Mouse (Mus musculus): ENCODE measurements at regions not wholly inside any gene's neighbourhood (a gene's known extent, or its start where the extent isn't known, plus 50 kb on each side); places are given as distances from the start of the nearest gene placed in this dataset.

DNA sequence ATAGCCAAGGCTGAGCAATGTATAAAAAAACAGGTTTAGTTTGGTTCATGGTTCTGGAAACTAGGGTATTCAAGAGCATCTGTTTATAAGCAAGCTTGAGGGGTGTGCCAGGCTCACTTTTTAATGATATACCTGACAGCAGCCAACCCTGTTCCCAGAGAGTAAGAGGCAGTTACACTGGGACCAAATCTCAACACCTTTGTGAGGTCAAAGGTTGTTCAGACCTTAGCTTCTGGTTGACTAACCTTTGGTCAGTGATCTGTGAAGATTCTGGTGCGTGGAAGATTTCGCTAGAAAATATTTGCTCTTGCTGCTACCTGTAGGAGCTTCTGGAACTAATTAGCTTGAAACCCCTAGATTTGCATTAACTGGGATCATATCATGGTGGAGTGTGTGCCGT is 140.8 kb downstream of the Bod1 start:
- Histone ChIP-seq H3K4me1 (ENCODE audit: control insufficient read depth, insufficient read depth, low read length) (peaks cover 3% of the 10 kb centered on the region; the same call in 1 of the 2 replicates), H3K27me3 (replicated peaks; ENCODE audit: control insufficient read depth, insufficient read depth, low read length) (no peaks in the 10 kb centered on the region), H3K4me3 (ENCODE audit: insufficient read depth, low read depth, low read length) (no peak overlapping the region), H3K36me3 (ENCODE audit: control insufficient read depth, insufficient read depth, low read length) (no peaks in the 10 kb centered on the region), H3K27ac (ENCODE audit: insufficient read depth, low read depth, low read length) (no peak overlapping the region)
- TF ChIP-seq CTCF (conservative IDR thresholded peaks at IDR 0.05; ENCODE audit: insufficient read depth, insufficient read length, low read depth, low read length) (no peak), POLR2A (IDR thresholded peaks at IDR 0.05; ENCODE audit: low read depth, low read length) (no peak)
- WGBS, result 43% methylated on average over 3 of the region's 3 CpGs
- peak; percentile 79 for DNase-seq

DNA sequence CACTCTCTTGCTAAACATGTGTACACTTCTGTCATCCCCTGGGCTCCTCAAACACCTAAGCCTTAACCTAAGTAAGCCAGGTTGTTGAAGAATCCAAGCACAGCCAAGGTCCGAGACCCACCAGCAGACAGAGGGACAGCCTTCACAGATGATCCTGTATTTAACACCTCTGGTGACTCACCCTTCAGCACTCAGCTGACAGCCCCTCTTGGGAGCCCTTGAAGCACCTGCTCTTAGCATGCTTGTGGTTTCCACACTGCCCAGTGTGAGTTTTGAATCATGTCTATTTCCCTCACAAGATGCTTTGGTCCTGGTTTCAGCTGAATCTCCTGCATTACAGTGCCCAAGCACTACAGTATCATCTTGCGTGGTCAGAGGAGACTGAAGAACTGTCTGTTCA is 142.0 kb downstream of the Bod1 start:
- peaks cover 3% of the 10 kb centered on the region; the same call in 1 of the 2 replicates for H3K4me1 ChIP-seq (ENCODE audit: control insufficient read depth, insufficient read depth, low read length)
- no peak overlapping the region for H3K4me3 ChIP-seq (ENCODE audit: insufficient read depth, low read depth, low read length)
- 89% methylated on average over 2 of the region's 2 CpGs for WGBS
- H3K27ac ChIP-seq (ENCODE audit: insufficient read depth, low read depth, low read length), result no peak overlapping the region
- no peaks in the 10 kb centered on the region for H3K36me3 ChIP-seq (ENCODE audit: control insufficient read depth, insufficient read depth, low read length)
- TF ChIP-seq POLR2A (IDR thresholded peaks at IDR 0.05; ENCODE audit: low read depth, low read length) (no peak), CTCF (conservative IDR thresholded peaks at IDR 0.05; ENCODE audit: insufficient read depth, insufficient read length, low read depth, low read length) (no peak)
- DNase-seq, result no peak
- H3K27me3 ChIP-seq (replicated peaks; ENCODE audit: control insufficient read depth, insufficient read depth, low read length), result no peaks in the 10 kb centered on the region

DNA sequence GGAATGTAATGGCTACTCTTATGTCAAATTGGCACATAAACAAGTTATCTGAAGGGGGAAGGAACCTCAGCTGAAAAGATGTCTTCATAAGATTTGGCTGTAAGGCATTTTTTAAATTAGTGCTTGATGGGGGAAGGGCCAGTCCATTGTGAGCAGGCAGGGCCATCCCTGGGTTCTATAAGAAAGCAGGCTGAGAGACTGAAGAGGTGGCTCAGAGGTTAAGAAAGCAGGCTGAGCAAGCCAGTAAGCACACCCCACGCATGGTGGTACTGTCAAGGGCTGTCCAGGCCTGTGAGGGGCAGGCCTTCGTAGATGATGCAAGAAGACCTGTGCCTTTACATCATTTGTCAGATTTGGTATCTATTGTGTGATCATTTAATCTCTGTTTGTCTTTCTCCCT is 147.0 kb downstream of the Bod1 start:
- Histone ChIP-seq H3K4me1 (ENCODE audit: control insufficient read depth, insufficient read depth, low read length) (no peaks in the 10 kb centered on the region), H3K27ac (ENCODE audit: insufficient read depth, low read depth, low read length) (no peak overlapping the region), H3K4me3 (ENCODE audit: insufficient read depth, low read depth, low read length) (no peak overlapping the region), H3K36me3 (ENCODE audit: control insufficient read depth, insufficient read depth, low read length) (no peaks in the 10 kb centered on the region), H3K27me3 (replicated peaks; ENCODE audit: control insufficient read depth, insufficient read depth, low read length) (no peaks in the 10 kb centered on the region)
- 95% methylated on average over 2 of the region's 2 CpGs for WGBS
- DNase-seq, result no peak
- TF ChIP-seq CTCF (conservative IDR thresholded peaks at IDR 0.05; ENCODE audit: insufficient read depth, insufficient read length, low read depth, low read length), result no peak
- TF ChIP-seq POLR2A (IDR thresholded peaks at IDR 0.05; ENCODE audit: low read depth, low read length), result no peak

DNA sequence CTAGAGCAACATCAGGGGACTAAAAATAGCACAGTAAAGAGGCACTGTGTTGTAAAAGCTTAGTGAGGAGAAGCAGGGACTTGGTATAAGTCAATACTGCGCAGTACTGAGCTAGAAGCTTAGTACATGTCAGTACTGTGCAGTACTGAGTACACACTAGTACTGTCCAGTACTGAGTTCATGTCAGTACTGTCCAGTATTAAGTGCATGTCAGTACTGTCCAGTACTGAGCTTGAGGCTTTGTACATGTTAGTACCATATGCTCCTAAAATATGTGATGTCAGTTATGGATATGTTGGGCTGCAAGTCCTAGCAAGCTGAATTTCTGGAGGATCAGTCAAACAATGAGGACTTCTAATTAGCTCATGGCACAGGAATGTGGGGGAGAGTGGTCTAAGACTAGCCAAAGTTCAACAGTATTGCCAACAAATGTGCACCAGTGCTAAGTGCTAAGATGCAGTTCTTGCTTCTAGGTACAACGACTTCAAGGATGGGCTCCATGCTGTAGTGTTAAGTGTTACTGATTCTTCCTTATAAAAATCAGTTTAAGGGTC is 147.5 kb downstream of the Bod1 start:
- Histone ChIP-seq H3K4me3 (ENCODE audit: insufficient read depth, low read depth, low read length) (no peak overlapping the region), H3K27me3 (replicated peaks; ENCODE audit: control insufficient read depth, insufficient read depth, low read length) (no peaks in the 10 kb centered on the region), H3K36me3 (ENCODE audit: control insufficient read depth, insufficient read depth, low read length) (no peaks in the 10 kb centered on the region), H3K4me1 (ENCODE audit: control insufficient read depth, insufficient read depth, low read length) (no peaks in the 10 kb centered on the region), H3K27ac (ENCODE audit: insufficient read depth, low read depth, low read length) (no peak overlapping the region)
- 81% methylated on average over 2 of the region's 2 CpGs for WGBS
- no peak for DNase-seq
- TF ChIP-seq POLR2A (IDR thresholded peaks at IDR 0.05; ENCODE audit: low read depth, low read length), result no peak
- TF ChIP-seq CTCF (conservative IDR thresholded peaks at IDR 0.05; ENCODE audit: insufficient read depth, insufficient read length, low read depth, low read length), result no peak

DNA sequence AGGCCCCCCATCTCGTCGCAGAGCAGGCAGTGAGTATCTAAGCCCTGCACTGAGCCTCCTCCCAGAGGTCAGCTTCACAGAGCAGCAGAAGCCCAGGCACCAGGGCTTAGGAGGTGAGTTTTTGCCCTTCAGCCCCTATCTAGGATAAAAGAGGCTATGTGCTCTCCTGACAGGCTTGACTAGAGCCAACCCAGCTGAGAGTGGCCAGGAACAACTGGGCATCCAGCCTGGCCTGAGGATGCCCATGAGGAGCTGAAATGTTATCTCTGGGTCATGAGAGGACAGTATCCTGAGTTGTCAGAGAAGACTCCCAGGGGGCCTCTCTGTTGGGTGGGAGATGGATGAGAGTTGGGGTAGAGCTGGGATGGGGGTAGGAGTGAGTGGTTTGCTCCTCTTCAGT is 149.6 kb downstream of the Bod1 start:
- no peak overlapping the region for H3K4me3 ChIP-seq (ENCODE audit: insufficient read depth, low read depth, low read length)
- no peak overlapping the region for H3K27ac ChIP-seq (ENCODE audit: insufficient read depth, low read depth, low read length)
- 81% methylated on average over 2 of the region's 2 CpGs for WGBS
- H3K4me1 ChIP-seq (ENCODE audit: control insufficient read depth, insufficient read depth, low read length), result no peaks in the 10 kb centered on the region
- H3K27me3 ChIP-seq (replicated peaks; ENCODE audit: control insufficient read depth, insufficient read depth, low read length), result no peaks in the 10 kb centered on the region
- no peak for TF ChIP-seq CTCF (conservative IDR thresholded peaks at IDR 0.05; ENCODE audit: insufficient read depth, insufficient read length, low read depth, low read length)
- no peak for TF ChIP-seq POLR2A (IDR thresholded peaks at IDR 0.05; ENCODE audit: low read depth, low read length)
- DNase-seq, result no peak
- no peaks in the 10 kb centered on the region for H3K36me3 ChIP-seq (ENCODE audit: control insufficient read depth, insufficient read depth, low read length)

DNA sequence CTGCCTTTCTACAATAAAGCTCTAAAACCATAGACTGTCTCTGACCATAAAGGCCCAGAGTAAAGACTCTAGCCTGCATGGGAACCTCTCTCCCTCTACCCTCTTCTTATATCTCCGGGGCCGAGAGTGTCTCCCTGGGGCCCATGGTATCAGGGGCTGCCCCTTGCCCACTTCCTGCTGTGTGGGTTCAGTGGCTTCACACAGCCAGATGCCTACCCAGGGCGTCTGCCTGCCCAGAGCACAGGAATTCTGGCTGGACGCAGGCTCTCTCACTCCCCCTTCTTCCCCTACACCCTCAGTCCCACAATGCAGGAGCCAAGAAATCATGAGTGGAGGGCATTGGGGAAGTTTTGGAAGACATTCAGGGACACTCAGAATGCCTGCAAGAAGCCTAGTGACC is 150.8 kb downstream of the Bod1 start:
- H3K4me1 ChIP-seq (ENCODE audit: control insufficient read depth, insufficient read depth, low read length), result no peaks in the 10 kb centered on the region
- H3K27ac ChIP-seq (ENCODE audit: insufficient read depth, low read depth, low read length), result no peak overlapping the region
- no peak overlapping the region for H3K4me3 ChIP-seq (ENCODE audit: insufficient read depth, low read depth, low read length)
- WGBS, result 74% methylated on average over 4 of the region's 4 CpGs
- DNase-seq, result no peak
- TF ChIP-seq CTCF (conservative IDR thresholded peaks at IDR 0.05; ENCODE audit: insufficient read depth, insufficient read length, low read depth, low read length), result no peak
- no peak for TF ChIP-seq POLR2A (IDR thresholded peaks at IDR 0.05; ENCODE audit: low read depth, low read length)
- H3K36me3 ChIP-seq (ENCODE audit: control insufficient read depth, insufficient read depth, low read length), result no peaks in the 10 kb centered on the region
- no peaks in the 10 kb centered on the region for H3K27me3 ChIP-seq (replicated peaks; ENCODE audit: control insufficient read depth, insufficient read depth, low read length)

DNA sequence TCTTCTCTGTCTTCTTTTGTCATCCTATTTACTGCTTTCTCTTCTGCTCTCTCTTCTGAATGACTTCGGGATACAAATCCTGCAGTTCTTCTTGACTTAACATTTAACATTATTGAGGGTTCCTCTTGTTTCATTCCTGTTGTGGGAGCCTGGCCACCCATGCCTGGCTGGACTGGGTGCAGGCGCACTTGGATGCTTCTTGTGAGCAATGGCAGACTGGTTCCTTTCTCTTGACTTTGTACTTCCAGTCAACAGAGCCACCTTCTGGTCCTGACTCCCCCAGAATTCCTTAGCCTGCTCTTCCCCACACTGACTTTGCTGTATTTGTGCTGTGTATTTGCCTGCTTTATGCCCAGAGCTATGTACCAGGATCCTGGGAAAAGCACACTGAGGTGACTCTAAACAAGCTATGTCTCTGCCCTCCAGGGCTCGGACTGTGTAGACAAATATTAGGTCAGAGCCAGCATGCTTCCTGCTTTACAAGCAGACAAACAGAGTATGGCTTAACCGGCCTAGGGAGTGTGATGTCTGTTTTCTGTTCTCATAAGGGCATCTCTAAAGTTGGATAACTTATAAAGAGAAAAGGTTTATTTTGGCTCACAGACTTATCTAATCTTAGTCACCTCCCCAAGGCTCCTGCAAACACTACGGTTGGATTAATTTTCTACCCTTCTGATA is 133.5 kb upstream of the Stc2 start:
- DNase-seq, result peak; percentile 18
- no peak for TF ChIP-seq CTCF (conservative IDR thresholded peaks at IDR 0.05; ENCODE audit: insufficient read depth, insufficient read length, low read depth, low read length)
- WGBS, result 59% methylated on average over 5 of the region's 5 CpGs
- Histone ChIP-seq H3K27me3 (replicated peaks; ENCODE audit: control insufficient read depth, insufficient read depth, low read length) (no peaks in the 10 kb centered on the region), H3K4me3 (ENCODE audit: insufficient read depth, low read depth, low read length) (no peak overlapping the region), H3K36me3 (ENCODE audit: control insufficient read depth, insufficient read depth, low read length) (no peaks in the 10 kb centered on the region), H3K27ac (ENCODE audit: insufficient read depth, low read depth, low read length) (no peak overlapping the region), H3K4me1 (ENCODE audit: control insufficient read depth, insufficient read depth, low read length) (no peaks in the 10 kb centered on the region; the same call in 1 of the 2 replicates)

Data from kidney, adult 2 months (tissue).